Mouse (Mus musculus) liver, embryonic 11.5 days (tissue): ENCODE results near the gene Smagp. TPM values are rescaled to one million over a fixed set of nuclear protein-coding genes. Genes with fewer than 3 reads are reported as not detected.

Source experiments
- ATAC-seq: fragments of 200-750 bp; cut with Nextera tagmentation; replicated peaks from 2 replicates; pipeline ENCODE4 v1.8.0; 2017; ENCODE audit warnings: moderate number of reproducible peaks, mild to moderate bottlenecking, moderate TSS enrichment, moderate library complexity; ENCODE audit not compliant: low FRiP score
- DNase-seq: peaks from one replicate; pipeline ENCODE4 v3.0.0-alpha.2; 2017; ENCODE audit warnings: low spot score
- H3K27ac ChIP-seq: fragments of 300-500 bp; sonication (generic); 2 replicates; pipeline ENCODE4 v1.5.1; 2014; ENCODE audit warnings: mild to moderate bottlenecking, low read depth, low read length, control low read depth
- H3K27me3 ChIP-seq: fragments of 300-500 bp; sonication (generic); replicated peaks from 2 replicates; pipeline ENCODE4 v1.6.1; 2014; ENCODE audit warnings: low read length, mixed read lengths; ENCODE audit not compliant: control insufficient read depth, insufficient read depth
- H3K36me3 ChIP-seq: fragments of 300-500 bp; sonication (generic); 2 replicates; pipeline ENCODE4 v1.6.1; 2014; ENCODE audit warnings: mild to moderate bottlenecking, low read length, moderate library complexity, mixed read lengths; ENCODE audit not compliant: control insufficient read depth, insufficient read depth
- H3K4me1 ChIP-seq: fragments of 300-500 bp; sonication (generic); replicated peaks from 2 replicates; pipeline ENCODE4 v1.6.1; 2014; ENCODE audit warnings: low read length, mixed read lengths; ENCODE audit not compliant: control insufficient read depth, insufficient read depth
- H3K4me2 ChIP-seq: fragments of 300-500 bp; sonication (generic); 2 replicates; pipeline ENCODE4 v1.6.1; 2014; ENCODE audit warnings: mild to moderate bottlenecking, control low read depth, moderate library complexity
- H3K4me3 ChIP-seq: fragments of 300-500 bp; sonication (generic); 2 replicates; pipeline ENCODE4 v1.5.1; 2014; ENCODE audit warnings: low read depth, low read length, control low read depth
- H3K9ac ChIP-seq: fragments of 300-500 bp; sonication (generic); 2 replicates; pipeline ENCODE4 v1.6.1; 2014; ENCODE audit warnings: low read depth, low read length, control low read depth
- H3K9me3 ChIP-seq: fragments of 300-500 bp; sonication (generic); 2 replicates; pipeline ENCODE4 v1.6.1; 2016; ENCODE audit warnings: low read length, inconsistent platforms, mixed read lengths; ENCODE audit not compliant: control insufficient read depth
- WGBS: fragments of 180-500 bp; shearing (Covaris S2); extraction: QIAGEN DNeasy Blood & Tissue Kit; methylation state at CpG from one replicate; pipeline ENCODE4 v1.1.7; 2014; 5-methylcytosine and 5-hydroxymethylcytosine counted together
- polyA plus RNA-seq: library from polyadenylated mRNA; unstranded; fragments of >200 nt; fragmentation: Nextera tagmentation; extraction: Ambion mirVana; gene quantifications from 2 replicates; pipeline ENCODE4 v1.2.1, GENCODE M21; 2014

The Smagp gene
- polyA plus RNA-seq, 1 experiment from 2014 or later, result 15.6 TPM

DNA sequence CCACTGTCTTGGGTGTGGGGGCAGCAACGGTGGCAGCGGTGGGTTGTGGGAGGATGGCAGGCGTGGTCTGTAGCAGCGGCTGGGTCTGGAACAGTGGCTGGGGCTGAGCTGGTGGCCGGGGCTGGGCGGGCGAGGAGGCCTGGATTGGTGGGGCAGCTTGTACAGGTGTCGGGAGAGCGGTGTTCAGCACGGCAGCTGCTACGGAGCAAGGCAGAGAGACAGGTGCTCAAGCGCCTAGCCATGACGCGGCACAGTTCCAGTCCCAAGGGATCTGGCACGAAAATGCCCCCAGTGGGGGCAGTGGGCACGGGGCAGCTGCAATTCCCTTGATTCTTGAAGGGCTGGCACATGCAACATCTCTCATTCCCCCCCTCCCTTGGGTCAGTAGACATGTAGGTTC lies 50.8 kb downstream of the Smagp start:
- ATAC-seq (no peak), DNase-seq (no peak)
- H3K36me3 ChIP-seq, result no peaks in the 10 kb centered on the region
- H3K27ac ChIP-seq, result no peak overlapping the region
- no peaks in the 10 kb centered on the region for H3K9me3 ChIP-seq
- H3K4me2 ChIP-seq, result no peak overlapping the region
- H3K9ac ChIP-seq, result no peak overlapping the region
- no peaks in the 10 kb centered on the region for H3K4me1 ChIP-seq
- no peaks in the 10 kb centered on the region; the same call in 1 of the 2 replicates for H3K27me3 ChIP-seq
- WGBS, result 87% methylated on average over 16 of the region's 16 CpGs
- H3K4me3 ChIP-seq, result no peak overlapping the region

DNA sequence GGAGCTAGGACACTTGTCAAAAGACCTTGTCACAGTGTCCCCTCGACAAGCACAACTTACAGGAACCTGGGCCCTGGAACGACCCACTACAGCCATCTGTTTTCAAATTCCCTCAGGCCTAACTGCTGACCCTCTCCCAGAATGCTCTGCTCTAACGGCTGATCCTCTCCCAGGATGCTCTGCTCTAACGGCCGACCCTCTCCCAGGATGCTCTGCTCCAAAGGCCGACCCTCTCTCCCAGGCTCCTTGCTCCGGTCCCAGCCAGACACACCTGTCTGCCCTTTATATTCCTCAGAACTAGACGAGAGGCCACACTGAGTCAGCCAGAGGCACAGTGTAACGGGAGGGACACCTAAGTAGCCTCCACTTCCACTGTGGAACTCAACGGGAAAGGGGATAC lies 56.6 kb downstream of the Smagp start:
- H3K4me1 ChIP-seq, result no peaks in the 10 kb centered on the region
- WGBS, result 89% methylated on average over 10 of the region's 10 CpGs
- no peak overlapping the region for H3K4me3 ChIP-seq
- no peaks in the 10 kb centered on the region; the same call in 1 of the 2 replicates for H3K27me3 ChIP-seq
- no peaks in the 10 kb centered on the region for H3K36me3 ChIP-seq
- H3K4me2 ChIP-seq, result no peak overlapping the region
- no peaks in the 10 kb centered on the region for H3K9me3 ChIP-seq
- H3K9ac ChIP-seq, result no peak overlapping the region
- H3K27ac ChIP-seq, result no peak overlapping the region
- DNase-seq, result no peak
- no peak for ATAC-seq

DNA sequence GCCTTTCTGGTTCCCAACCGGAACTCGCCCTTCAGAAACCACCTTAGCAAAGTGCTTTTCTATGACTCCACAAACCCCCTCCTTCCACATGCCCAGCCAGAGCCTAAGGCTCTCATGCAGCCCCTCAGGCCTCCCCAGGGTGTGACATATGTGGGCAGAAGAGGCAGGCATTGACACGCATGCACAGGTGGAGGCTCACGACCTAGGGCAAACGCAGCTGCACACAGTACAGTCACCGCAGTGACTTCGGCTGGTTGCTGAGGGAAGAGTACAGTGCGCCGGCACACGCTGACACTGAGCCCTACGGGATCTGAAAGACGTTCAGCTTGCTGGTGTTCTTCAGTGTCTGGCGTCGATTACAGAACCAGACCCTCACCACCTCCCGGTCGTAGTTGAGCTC lies 58.8 kb downstream of the Smagp start:
- Histone ChIP-seq H3K9me3 (no peaks in the 10 kb centered on the region), H3K4me3 (no peak overlapping the region), H3K27ac (no peak overlapping the region), H3K9ac (no peak overlapping the region), H3K27me3 (no peaks in the 10 kb centered on the region; the same call in 1 of the 2 replicates), H3K4me1 (no peaks in the 10 kb centered on the region), H3K4me2 (no peak overlapping the region), H3K36me3 (no peaks in the 10 kb centered on the region)
- ATAC-seq (no peak), DNase-seq (no peak)
- 81% methylated on average over 16 of the region's 16 CpGs for WGBS

DNA sequence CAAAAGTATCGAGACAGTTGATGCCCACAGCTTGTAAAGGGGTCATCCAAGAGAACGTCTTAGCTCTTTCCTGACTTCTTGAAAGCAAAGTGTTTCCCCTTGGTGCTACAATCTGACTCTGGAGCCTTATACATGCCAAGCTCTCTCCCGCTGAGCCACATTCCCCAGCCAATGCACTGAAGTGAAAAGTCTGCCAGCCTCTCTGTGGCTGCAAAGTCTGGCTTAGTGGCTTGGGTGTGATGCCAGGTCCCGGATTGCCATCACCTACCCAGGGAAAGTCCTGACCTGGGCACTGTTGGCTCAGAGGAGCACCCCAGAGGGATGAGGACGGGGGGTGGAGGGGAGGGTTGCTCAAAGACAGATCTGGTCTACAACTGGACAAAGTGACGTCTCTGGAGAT lies 59.9 kb downstream of the Smagp start:
- 71% methylated on average over 6 of the region's 6 CpGs for WGBS

DNA sequence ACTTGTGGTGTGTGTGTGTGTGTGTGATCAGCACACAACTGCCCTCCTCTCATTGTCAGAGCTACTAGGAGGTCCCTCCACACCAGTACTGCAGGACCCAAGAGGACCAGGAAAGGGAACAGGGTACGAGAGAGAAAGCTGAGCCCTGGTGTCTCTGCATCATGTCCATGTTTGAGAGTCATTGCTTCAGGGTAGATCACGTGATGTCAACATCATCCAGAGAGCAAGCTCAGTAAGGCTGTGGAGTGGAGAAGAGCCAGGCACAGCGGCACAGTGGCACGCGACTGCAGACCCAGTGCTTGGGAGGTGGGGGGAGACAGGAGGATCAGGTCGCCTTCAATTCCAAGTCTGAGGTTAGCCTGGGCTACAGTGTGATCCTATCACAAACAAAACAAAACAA lies 60.3 kb downstream of the Smagp start:
- Histone ChIP-seq H3K9me3 (no peaks in the 10 kb centered on the region), H3K27me3 (no peaks in the 10 kb centered on the region), H3K4me2 (no peak overlapping the region), H3K4me1 (no peaks in the 10 kb centered on the region), H3K36me3 (no peaks in the 10 kb centered on the region), H3K9ac (no peak overlapping the region), H3K27ac (no peak overlapping the region), H3K4me3 (no peak overlapping the region)
- ATAC-seq (no peak), DNase-seq (no peak)
- 76% methylated on average over 6 of the region's 6 CpGs for WGBS

More for the DNA sequence above, 59.9 kb downstream of the Smagp start:
- Histone ChIP-seq H3K27ac (no peak overlapping the region), H3K27me3 (no peaks in the 10 kb centered on the region), H3K9ac (no peak overlapping the region), H3K9me3 (no peaks in the 10 kb centered on the region), H3K4me3 (no peak overlapping the region), H3K36me3 (no peaks in the 10 kb centered on the region), H3K4me2 (no peak overlapping the region), H3K4me1 (no peaks in the 10 kb centered on the region)
- DNase-seq, result no peak
- ATAC-seq, result no peak

DNA sequence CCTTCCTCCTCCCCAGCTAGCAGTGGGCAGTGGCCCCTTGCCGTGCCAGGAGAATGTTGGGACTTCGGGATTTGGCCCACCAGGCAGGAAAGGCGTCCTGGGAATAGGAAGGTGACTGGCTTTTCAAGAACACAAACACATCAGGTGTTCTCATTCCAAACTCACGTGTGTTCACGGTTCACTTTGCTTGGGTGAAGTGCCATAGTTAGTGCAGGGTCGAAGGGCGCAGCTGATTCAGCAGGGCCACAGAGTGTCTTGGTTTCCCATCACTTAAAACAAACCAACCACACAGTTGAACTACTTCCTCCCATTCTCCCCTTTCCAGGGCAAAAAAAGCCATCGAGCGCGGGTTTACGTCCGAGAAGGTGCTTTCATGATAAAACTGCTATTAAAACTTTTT lies 61.4 kb downstream of the Smagp start:
- 81% methylated on average over 12 of the region's 12 CpGs for WGBS
- H3K36me3 ChIP-seq, result no peaks in the 10 kb centered on the region
- no peak for ATAC-seq

DNA sequence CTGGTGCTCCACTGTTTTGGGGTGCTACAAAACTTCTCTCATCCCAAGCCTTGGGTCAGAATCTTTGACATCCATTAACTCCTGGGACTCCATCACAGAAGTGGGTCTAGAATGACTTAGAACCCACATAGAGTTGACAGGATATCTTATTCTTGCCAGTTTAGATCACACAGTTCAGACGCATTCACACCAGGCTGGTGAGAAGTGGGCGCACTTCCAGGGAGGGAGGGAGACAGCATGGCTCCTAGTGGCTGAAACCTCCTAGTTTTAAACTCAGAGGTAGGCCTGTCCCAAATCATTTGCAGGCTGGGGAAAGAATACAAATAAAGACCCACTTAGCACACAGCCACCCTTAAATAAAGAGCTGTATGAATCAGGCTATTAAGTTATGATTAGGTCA lies 62.4 kb downstream of the Smagp start:
- Histone ChIP-seq H3K27me3 (no peaks in the 10 kb centered on the region), H3K4me1 (no peaks in the 10 kb centered on the region), H3K9me3 (no peaks in the 10 kb centered on the region), H3K36me3 (no peaks in the 10 kb centered on the region), H3K27ac (no peak overlapping the region), H3K9ac (no peak overlapping the region), H3K4me3 (no peak overlapping the region), H3K4me2 (no peak overlapping the region)
- ATAC-seq (no peak), DNase-seq (no peak)
- 84% methylated on average over 2 of the region's 2 CpGs for WGBS

More for the DNA sequence above, 61.4 kb downstream of the Smagp start:
- H3K27me3 ChIP-seq, result no peaks in the 10 kb centered on the region
- H3K4me3 ChIP-seq, result no peak overlapping the region
- DNase-seq, result no peak
- H3K4me1 ChIP-seq, result no peaks in the 10 kb centered on the region
- no peak overlapping the region for H3K27ac ChIP-seq
- no peak overlapping the region for H3K9ac ChIP-seq
- H3K9me3 ChIP-seq, result no peaks in the 10 kb centered on the region
- no peak overlapping the region for H3K4me2 ChIP-seq

DNA sequence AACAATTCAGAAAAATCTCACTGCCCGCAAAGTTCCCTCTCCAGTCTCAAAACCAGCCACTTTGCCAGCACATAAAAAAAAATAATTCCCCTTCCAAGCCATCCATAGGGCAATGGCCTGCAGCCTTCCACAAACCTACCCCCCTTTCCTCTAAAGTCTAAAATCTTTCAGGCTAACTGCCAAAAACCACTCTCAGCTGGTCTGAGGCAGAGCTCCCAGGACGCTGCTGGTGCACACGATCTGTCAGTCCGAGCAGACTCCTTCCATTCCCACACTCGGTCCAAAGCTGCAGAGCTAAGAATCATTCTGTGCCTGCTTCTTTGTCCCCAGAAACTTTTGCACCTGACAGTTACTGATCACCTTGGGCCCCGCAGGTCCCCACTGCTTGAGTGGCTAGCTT lies 62.8 kb downstream of the Smagp start:
- no peaks in the 10 kb centered on the region for H3K9me3 ChIP-seq
- H3K9ac ChIP-seq, result no peak overlapping the region
- ATAC-seq (no peak), DNase-seq (no peak)
- no peaks in the 10 kb centered on the region for H3K36me3 ChIP-seq
- no peaks in the 10 kb centered on the region for H3K4me1 ChIP-seq
- no peak overlapping the region for H3K4me2 ChIP-seq
- H3K27ac ChIP-seq, result no peak overlapping the region
- WGBS, result 67% methylated on average over 6 of the region's 6 CpGs
- H3K27me3 ChIP-seq, result no peaks in the 10 kb centered on the region
- no peak overlapping the region for H3K4me3 ChIP-seq
